Mouse (Mus musculus) heart, postnatal 14 days (tissue): Measurements from ENCODE around the gene Gm20388. TPM values are rescaled to one million over a fixed set of nuclear protein-coding genes. Genes with fewer than 3 reads are reported as not detected.

Experiments
- DNase-seq, 2 experiments: peaks; one replicate each; pipeline ENCODE4 v3.0.0; 2021 to 2022
- intact Hi-C: fragments of 180-260 bp; cut with DNase I; formaldehyde crosslinking; loops from one replicate; pipeline ENCODE4 v1.15.1; 2025
- total RNA-seq, 2 experiments: library from RNA; stranded (reverse); gene quantifications; 2 replicates each; pipeline ENCODE4 v1.2.3; 2021

Gm20388 gene
- total RNA-seq, 2 experiments from 2014 or later, result 0.24 TPM; not detected in 1

- no peak for DNase-seq
- intact Hi-C loops, result no loop called here
These were observed 654.6 kb downstream of the Gm20388 start for GRCm38 (mm10) chr8:120565151-120565711.

GRCm38 (mm10) chr8:120566681-120567080 is 656.0 kb downstream of the Gm20388 start:
- DNase-seq, result no peak
- intact Hi-C loops, result no loop called here

- no peak for DNase-seq
- intact Hi-C loops, result no loop called here
These were observed 657.1 kb downstream of the Gm20388 start for GRCm38 (mm10) chr8:120567731-120568130.

GRCm38 (mm10) chr8:120568164-120568798 is 657.6 kb downstream of the Gm20388 start:
- intact Hi-C loops, result no loop called here

GRCm38 (mm10) chr8:120569123-120569522 is 658.5 kb downstream of the Gm20388 start:
- intact Hi-C loops, result no loop called here
- no peak for DNase-seq

More at GRCm38 (mm10) chr8:120568164-120568798, 657.6 kb downstream of the Gm20388 start:
- DNase-seq, result no peak

- peak; percentile 84 to 90 for DNase-seq
- intact Hi-C loops, result no loop called here
These were observed 659.5 kb downstream of the Gm20388 start for GRCm38 (mm10) chr8:120569939-120570715.

GRCm38 (mm10) chr8:120571561-120571960 is 660.9 kb downstream of the Gm20388 start:
- intact Hi-C loops, result no loop called here
- DNase-seq, result no peak

GRCm38 (mm10) chr8:120572534-120572933 is 661.9 kb downstream of the Gm20388 start:
- DNase-seq, result no peak
- intact Hi-C loops, result no loop called here

GRCm38 (mm10) chr8:120573866-120574265 is 663.2 kb downstream of the Gm20388 start:
- DNase-seq, result no peak
- intact Hi-C loops, result no loop called here

- no peak for DNase-seq
- intact Hi-C loops, result no loop called here
These were observed 664.3 kb downstream of the Gm20388 start for GRCm38 (mm10) chr8:120574941-120575340.

- no peak for DNase-seq
- intact Hi-C loops, result no loop called here
These were observed 665.2 kb downstream of the Gm20388 start for GRCm38 (mm10) chr8:120575801-120576200.

- intact Hi-C loops, result no loop called here
- DNase-seq, result no peak
These were observed 667.2 kb downstream of the Gm20388 start for GRCm38 (mm10) chr8:120577821-120578220.

GRCm38 (mm10) chr8:120580336-120581000 is 669.8 kb downstream of the Gm20388 start:
- intact Hi-C loops, result no loop called here
- no peak for DNase-seq

- DNase-seq, result no peak
- intact Hi-C loops, result no loop called here
These were observed 670.7 kb downstream of the Gm20388 start for GRCm38 (mm10) chr8:120581329-120581728.

- intact Hi-C loops, result no loop called here
- peak; percentile 57 to 67 for DNase-seq
These were observed 671.2 kb downstream of the Gm20388 start for GRCm38 (mm10) chr8:120581811-120582210.

- intact Hi-C loops, result no loop called here
- DNase-seq, result peak; percentile 57 to 67
These were observed 674.9 kb downstream of the Gm20388 start for GRCm38 (mm10) chr8:120585521-120585920.

- intact Hi-C loops, result no loop called here
These were observed 678.5 kb downstream of the Gm20388 start, which contains the start of gene Gins2 for GRCm38 (mm10) chr8:120588908-120589771. Gene Gins2 (minus strand): TSS chr8:120589304.

GRCm38 (mm10) chr8:120589921-120590320 is 679.3 kb downstream of the Gm20388 start:
- intact Hi-C loops, result no loop called here

More at GRCm38 (mm10) chr8:120588908-120589771, 678.5 kb downstream of the Gm20388 start, which contains the start of gene Gins2:
- peak; percentile 98 to 99 for DNase-seq

GRCm38 (mm10) chr8:120591587-120592292 is 681.1 kb downstream of the Gm20388 start:
- no peak for DNase-seq
- intact Hi-C loops, result no loop called here

More at GRCm38 (mm10) chr8:120589921-120590320, 679.3 kb downstream of the Gm20388 start:
- DNase-seq, result peak; percentile 67 to 76
